Mouse (Mus musculus) limb, embryonic 12.5 days (tissue): ENCODE measurements around the gene Ipcef1. TPM values are rescaled to one million over a fixed set of nuclear protein-coding genes. Genes with fewer than 3 reads are reported as not detected.
"Not testable (repeated sequence)": the region's sequence is repeated elsewhere in the genome, so short reads cannot be mapped to it uniquely, and the experiment has no call there.

Source experiments
- ATAC-seq: fragments of 200-750 bp; cut with Nextera tagmentation; 2 replicates; pipeline ENCODE4 v1.8.0; 2017; ENCODE audit warnings: low read depth, moderate TSS enrichment; ENCODE audit not compliant: insufficient number of reproducible peaks, insufficient read depth, low FRiP score, low TSS enrichment
- H3K27ac ChIP-seq: fragments of 300-500 bp; sonication (generic); 2 replicates; pipeline ENCODE4 v1.5.1; 2016; ENCODE audit warnings: mild to moderate bottlenecking, moderate library complexity
- H3K27me3 ChIP-seq: fragments of 300-500 bp; sonication (generic); 2 replicates; pipeline ENCODE4 v1.6.1; 2016; ENCODE audit warnings: mild to moderate bottlenecking, moderate library complexity
- H3K36me3 ChIP-seq: fragments of 300-500 bp; sonication (generic); 2 replicates; pipeline ENCODE4 v1.6.1; 2016; ENCODE audit warnings: mild to moderate bottlenecking, moderate library complexity
- H3K4me1 ChIP-seq: fragments of 300-500 bp; sonication (generic); replicated peaks from 2 replicates; pipeline ENCODE4 v1.6.1; 2016
- H3K4me2 ChIP-seq: fragments of 300-500 bp; sonication (generic); 2 replicates; pipeline ENCODE4 v1.6.1; 2016; ENCODE audit warnings: mild to moderate bottlenecking, moderate library complexity
- H3K4me3 ChIP-seq: fragments of 300-500 bp; sonication (generic); replicated peaks from 2 replicates; pipeline ENCODE4 v1.5.1; 2016; ENCODE audit warnings: mild to moderate bottlenecking
- H3K9ac ChIP-seq: fragments of 300-500 bp; sonication (generic); replicated peaks from 2 replicates; pipeline ENCODE4 v1.6.1; 2016; ENCODE audit warnings: mild to moderate bottlenecking, moderate library complexity
- H3K9me3 ChIP-seq: fragments of 300-500 bp; sonication (generic); 2 replicates; pipeline ENCODE4 v1.6.1; 2016; ENCODE audit warnings: mild to moderate bottlenecking, moderate library complexity
- WGBS: fragments of 180-500 bp; shearing (Covaris S2); methylation state at CpG from one replicate; pipeline ENCODE4 v1.1.7; 2016; 5-methylcytosine and 5-hydroxymethylcytosine counted together
- polyA plus RNA-seq: library from polyadenylated mRNA; unstranded; fragments of >200 nt; fragmentation: Nextera tagmentation; extraction: Ambion mirVana; gene quantifications from 2 replicates; pipeline ENCODE4 v1.2.1, GENCODE M21; 2016

The Ipcef1 gene
- polyA plus RNA-seq, 1 experiment from 2014 or later: 0.61 TPM

DNA sequence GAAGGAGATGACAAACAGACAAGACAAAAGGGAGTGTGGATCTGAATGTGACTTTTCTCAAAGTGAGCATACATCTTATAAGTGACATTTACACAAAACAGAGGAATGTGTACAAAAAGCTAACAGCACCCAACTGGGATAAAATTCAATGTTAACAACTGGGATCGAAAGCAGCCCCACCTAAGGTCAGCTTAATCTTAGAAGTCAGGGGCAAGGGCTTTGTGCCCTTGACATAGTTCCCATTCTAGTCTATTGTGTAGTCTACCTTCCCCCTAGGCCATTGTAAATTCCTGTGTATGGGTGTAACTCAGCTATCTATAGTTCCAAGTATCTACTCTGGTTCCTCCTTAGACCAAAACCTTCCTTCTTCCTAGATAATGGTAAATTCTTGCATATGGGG is 170.2 kb downstream of the Ipcef1 start:
- H3K4me3 ChIP-seq, H3K9me3 ChIP-seq, H3K27me3 ChIP-seq, H3K4me2 ChIP-seq, H3K4me1 ChIP-seq, H3K9ac ChIP-seq, ATAC-seq, H3K27ac ChIP-seq, H3K36me3 ChIP-seq: not testable (repeated sequence)
- 91% methylated on average over 1 of the region's 1 CpGs for WGBS

DNA sequence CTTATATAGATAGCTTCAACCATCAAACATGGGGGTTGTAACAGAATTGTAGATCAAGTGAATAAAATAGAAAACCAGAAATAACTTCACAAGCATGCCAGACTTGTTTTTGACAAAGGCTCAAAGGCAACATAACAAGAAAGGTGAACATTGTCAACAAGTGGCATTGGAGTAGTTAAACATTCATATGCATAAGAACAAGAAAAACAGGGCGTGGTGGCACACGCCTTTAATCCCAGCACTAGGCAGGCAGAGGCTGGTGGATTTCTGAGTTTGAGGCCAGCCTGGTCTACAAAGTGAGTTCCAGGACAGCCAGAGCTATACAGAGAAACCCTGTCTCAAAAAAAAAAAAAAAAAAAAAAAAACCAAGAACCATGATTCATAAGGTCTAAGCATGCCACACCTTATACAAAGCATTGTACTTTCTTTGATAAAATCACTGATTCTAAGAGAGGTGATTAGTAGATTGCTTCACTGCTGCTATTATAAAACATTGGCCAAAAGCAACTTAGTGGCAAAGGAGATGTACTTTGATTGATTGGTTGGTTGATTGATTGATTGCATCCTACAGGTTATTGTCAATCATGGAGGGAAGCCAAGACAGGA is 173.9 kb downstream of the Ipcef1 start:
- no peaks in the 10 kb centered on the region for H3K36me3 ChIP-seq
- H3K4me1 ChIP-seq: no peaks in the 10 kb centered on the region
- no peaks in the 10 kb centered on the region for H3K27me3 ChIP-seq
- no peak overlapping the region for H3K9ac ChIP-seq
- no peak overlapping the region for H3K4me2 ChIP-seq
- no peaks in the 10 kb centered on the region; the same call in 1 of the 2 replicates for H3K9me3 ChIP-seq
- H3K4me3 ChIP-seq: no peak overlapping the region
- WGBS: 85% methylated on average over 2 of the region's 2 CpGs
- H3K27ac ChIP-seq: no peak overlapping the region
- ATAC-seq: no peak

- H3K4me1 ChIP-seq: no peaks in the 10 kb centered on the region
- 64% methylated on average over 1 of the region's 1 CpGs for WGBS
- no peak overlapping the region for H3K9ac ChIP-seq
- H3K27me3 ChIP-seq: no peaks in the 10 kb centered on the region
- no peak overlapping the region for H3K27ac ChIP-seq
- H3K9me3 ChIP-seq: peaks cover 5% of the 10 kb centered on the region; the same call in 1 of the 2 replicates
- no peak overlapping the region for H3K4me2 ChIP-seq
- H3K36me3 ChIP-seq: no peaks in the 10 kb centered on the region
- H3K4me3 ChIP-seq: no peak overlapping the region
- ATAC-seq: no peak
Observed at GRCm38 (mm10) chr10:6873917-6874316, 178.4 kb downstream of the Ipcef1 start.

GRCm38 (mm10) chr10:6871418-6872072 is 180.7 kb downstream of the Ipcef1 start:
- Histone ChIP-seq H3K4me2 (no peak overlapping the region), H3K27ac (no peak overlapping the region), H3K9me3 (peaks cover 10% of the 10 kb centered on the region; the same call in 1 of the 2 replicates), H3K27me3 (no peaks in the 10 kb centered on the region), H3K4me1 (no peaks in the 10 kb centered on the region), H3K4me3 (no peak overlapping the region), H3K9ac (no peak overlapping the region), H3K36me3 (no peaks in the 10 kb centered on the region)
- 82% methylated on average over 7 of the region's 7 CpGs for WGBS
- no peak for ATAC-seq

DNA sequence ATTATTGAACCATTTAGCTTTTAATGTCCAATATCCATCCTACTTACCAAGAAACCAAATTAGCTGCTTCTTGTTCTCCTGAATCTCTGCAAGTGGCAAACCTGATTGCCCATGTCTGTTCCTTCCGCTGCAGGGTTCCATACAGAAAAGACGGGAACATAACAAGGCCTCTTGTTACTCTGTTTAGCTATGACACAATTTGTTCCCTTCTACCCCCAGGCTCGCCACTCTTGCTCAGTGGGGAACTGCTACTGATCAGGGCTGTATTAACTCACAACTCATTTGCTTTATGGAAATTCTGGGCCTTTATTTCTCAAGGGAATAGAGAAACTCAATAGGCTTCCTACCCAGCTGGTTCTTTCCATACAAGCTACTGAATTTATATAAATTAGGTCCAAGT is 196.5 kb downstream of the Ipcef1 start:
- no peak overlapping the region for H3K4me3 ChIP-seq
- no peak overlapping the region for H3K9ac ChIP-seq
- no peaks in the 10 kb centered on the region for H3K9me3 ChIP-seq
- H3K4me1 ChIP-seq: no peaks in the 10 kb centered on the region
- H3K27me3 ChIP-seq: no peaks in the 10 kb centered on the region
- H3K27ac ChIP-seq: no peak overlapping the region
- no peak for ATAC-seq
- WGBS: 74% methylated on average over 3 of the region's 3 CpGs
- H3K4me2 ChIP-seq: no peak overlapping the region
- H3K36me3 ChIP-seq: no peaks in the 10 kb centered on the region

DNA sequence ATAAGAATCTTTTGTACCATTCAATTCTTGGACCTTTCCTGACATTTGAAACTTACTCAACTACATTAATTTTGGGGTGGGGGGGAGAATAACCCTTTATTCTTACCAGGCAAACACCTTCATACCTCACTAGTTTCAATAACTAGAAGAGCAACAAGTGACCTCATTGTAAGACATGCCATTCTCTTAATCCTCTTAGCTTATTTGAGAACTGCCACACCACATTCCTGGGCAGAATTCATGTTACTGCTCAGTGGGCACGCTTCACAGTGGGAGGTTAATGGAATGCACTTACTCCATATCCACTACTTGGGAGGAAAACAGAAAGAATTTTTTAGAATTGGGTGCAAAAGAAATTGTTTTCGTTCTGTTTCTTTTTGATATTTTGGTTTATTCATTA is 203.4 kb downstream of the Ipcef1 start:
- WGBS: 68% methylated on average over 2 of the region's 2 CpGs

DNA sequence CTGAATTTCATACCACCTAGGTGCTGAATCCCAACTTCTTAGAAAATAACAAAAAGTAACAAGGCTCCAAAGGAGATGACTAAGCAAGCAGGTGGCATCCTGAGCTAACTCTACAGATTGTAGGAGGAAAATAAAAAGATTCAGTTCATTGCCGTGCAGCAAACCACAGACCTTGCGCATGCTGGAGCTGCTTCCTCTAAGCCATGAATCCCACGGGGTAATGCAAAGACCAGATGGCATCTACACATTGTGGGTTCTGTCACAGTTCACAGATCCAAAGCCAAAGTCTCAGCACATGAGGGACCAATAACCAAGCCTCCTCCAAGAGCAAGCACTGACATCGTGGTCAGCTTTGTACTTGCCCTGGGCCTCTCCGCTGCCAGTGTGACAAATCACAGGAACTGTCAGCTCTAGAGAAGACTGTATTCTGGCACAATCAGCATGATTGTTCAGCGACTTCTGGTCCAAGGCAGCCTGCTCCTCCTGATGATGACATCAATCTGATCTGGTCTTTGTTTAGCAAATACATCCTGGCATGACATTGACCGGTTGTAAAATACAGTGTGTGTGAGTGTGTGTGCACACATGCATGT is 204.0 kb downstream of the Ipcef1 start:
- no peak overlapping the region for H3K9ac ChIP-seq
- ATAC-seq: no peak
- H3K27me3 ChIP-seq: no peaks in the 10 kb centered on the region
- no peaks in the 10 kb centered on the region for H3K4me1 ChIP-seq
- no peaks in the 10 kb centered on the region for H3K9me3 ChIP-seq
- no peak overlapping the region for H3K4me3 ChIP-seq
- H3K27ac ChIP-seq: no peak overlapping the region
- 75% methylated on average over 7 of the region's 7 CpGs for WGBS
- H3K4me2 ChIP-seq: no peak overlapping the region
- no peaks in the 10 kb centered on the region for H3K36me3 ChIP-seq

More for the DNA sequence above, 203.4 kb downstream of the Ipcef1 start:
- H3K4me2 ChIP-seq: no peak overlapping the region
- H3K36me3 ChIP-seq: no peaks in the 10 kb centered on the region
- H3K27ac ChIP-seq: no peak overlapping the region
- no peaks in the 10 kb centered on the region for H3K4me1 ChIP-seq
- H3K9me3 ChIP-seq: no peaks in the 10 kb centered on the region
- no peak overlapping the region for H3K4me3 ChIP-seq
- no peak for ATAC-seq
- no peak overlapping the region for H3K9ac ChIP-seq
- H3K27me3 ChIP-seq: no peaks in the 10 kb centered on the region

DNA sequence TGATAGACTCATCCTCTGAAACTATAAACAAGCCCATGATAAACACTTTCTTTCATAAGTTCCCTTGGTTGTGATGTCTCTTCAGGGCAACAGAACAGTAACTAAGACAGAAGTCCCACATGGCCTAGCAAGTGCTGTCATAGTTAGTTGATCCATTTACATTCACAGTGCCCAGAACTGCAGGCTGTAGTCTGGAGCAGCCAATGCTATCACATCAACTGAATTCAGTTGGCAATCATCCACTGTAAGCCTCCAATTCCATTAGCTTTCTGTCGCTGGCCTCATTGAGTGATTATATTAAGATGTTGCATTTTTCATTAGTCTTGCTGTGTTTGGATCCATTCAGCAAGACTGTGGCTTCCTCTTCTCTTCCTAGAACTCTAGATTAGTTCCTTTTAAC is 206.0 kb downstream of the Ipcef1 start:
- Histone ChIP-seq H3K27me3 (no peaks in the 10 kb centered on the region), H3K9ac (no peak overlapping the region), H3K36me3 (no peaks in the 10 kb centered on the region), H3K4me2 (no peak overlapping the region), H3K27ac (no peak overlapping the region), H3K4me1 (no peaks in the 10 kb centered on the region), H3K4me3 (no peak overlapping the region), H3K9me3 (no peaks in the 10 kb centered on the region)
- no peak for ATAC-seq
- WGBS: 81% methylated on average over 1 of the region's 1 CpGs

- ATAC-seq: no peak
- Histone ChIP-seq H3K27me3 (no peaks in the 10 kb centered on the region), H3K36me3 (no peaks in the 10 kb centered on the region), H3K9me3 (no peaks in the 10 kb centered on the region), H3K9ac (no peak overlapping the region), H3K4me1 (no peaks in the 10 kb centered on the region), H3K4me3 (no peak overlapping the region), H3K4me2 (no peak overlapping the region), H3K27ac (no peak overlapping the region)
- WGBS: 83% methylated on average over 1 of the region's 1 CpGs
Observed at GRCm38 (mm10) chr10:6842225-6842624, 210.1 kb downstream of the Ipcef1 start.

Other genes with a start within 250 kb of the Ipcef1 start
- 14.4 and 16.3 TPM in 2 replicates for gene Cnksr3, start 159.8 kb upstream of the Ipcef1 start, polyA plus RNA-seq